Mouse (Mus musculus) thymus, adult 2 months (tissue): ENCODE data around the gene Slc17a5.

Experiments used
- CTCF ChIP-seq: fragments of 200-500 bp; IDR thresholded peaks from 2 replicates; pipeline ENCODE4 v1.5.1; 2012; ENCODE audit warnings: mild to moderate bottlenecking, control low read depth, low read length, moderate library complexity, borderline replicate concordance; ENCODE audit not compliant: control insufficient read depth, poor library complexity, insufficient read depth; ENCODE audit errors: extremely low read depth
- POLR2A ChIP-seq: fragments of 200-500 bp; IDR thresholded peaks from 2 replicates; pipeline ENCODE4 v1.6.1; 2012; ENCODE audit warnings: mild to moderate bottlenecking, low read length, control low read depth, moderate library complexity; ENCODE audit not compliant: control insufficient read depth, poor library complexity, insufficient read depth; ENCODE audit errors: extremely low read depth

DNA sequence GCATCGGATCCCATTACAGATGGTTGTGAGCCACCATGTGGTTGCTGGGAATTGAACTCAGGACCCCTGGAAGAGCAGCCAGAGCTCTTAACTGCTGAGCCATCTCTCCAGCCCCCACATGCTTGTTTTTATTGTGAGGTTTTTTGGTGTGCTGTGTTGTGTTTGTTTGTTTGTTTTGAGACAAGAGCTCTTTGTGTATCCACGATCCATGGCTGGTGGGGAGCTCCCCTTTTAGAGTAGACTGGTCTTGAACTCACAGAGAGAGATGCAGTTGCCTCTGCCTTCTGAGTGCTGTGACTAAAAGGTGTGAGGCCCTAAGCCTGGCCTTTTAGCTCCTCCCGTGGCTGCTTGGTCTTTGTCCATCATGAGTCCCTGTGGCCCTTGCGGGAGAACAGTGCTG is 83.7 kb downstream of the Slc17a5 start:
- no peak for TF ChIP-seq CTCF
- no peak for TF ChIP-seq POLR2A
